Mouse (Mus musculus) telencephalon, adult 2 months (tissue): ENCODE data around the gene Adssl1.
A peak's percentile ranks its signal among the peaks of the same experiment; 100 is the strongest.

ENCODE experiments used
- DNase-seq: peaks from one replicate; pipeline ENCODE4 v3.0.0-alpha.2; 2011; ENCODE audit warnings: low read depth, low spot score

The Adssl1 gene

GRCm38 (mm10) chr12:112653157-112653824 is 33.4 kb downstream of the Adssl1 start:
- peak; percentile 64 for DNase-seq

- no peak for DNase-seq
Observed at GRCm38 (mm10) chr12:112654076-112654475, 34.2 kb downstream of the Adssl1 start.

- DNase-seq = no peak
Observed at GRCm38 (mm10) chr12:112658619-112659018, 38.8 kb downstream of the Adssl1 start.

GRCm38 (mm10) chr12:112659109-112659508 is 39.3 kb downstream of the Adssl1 start:
- no peak for DNase-seq

DNA sequence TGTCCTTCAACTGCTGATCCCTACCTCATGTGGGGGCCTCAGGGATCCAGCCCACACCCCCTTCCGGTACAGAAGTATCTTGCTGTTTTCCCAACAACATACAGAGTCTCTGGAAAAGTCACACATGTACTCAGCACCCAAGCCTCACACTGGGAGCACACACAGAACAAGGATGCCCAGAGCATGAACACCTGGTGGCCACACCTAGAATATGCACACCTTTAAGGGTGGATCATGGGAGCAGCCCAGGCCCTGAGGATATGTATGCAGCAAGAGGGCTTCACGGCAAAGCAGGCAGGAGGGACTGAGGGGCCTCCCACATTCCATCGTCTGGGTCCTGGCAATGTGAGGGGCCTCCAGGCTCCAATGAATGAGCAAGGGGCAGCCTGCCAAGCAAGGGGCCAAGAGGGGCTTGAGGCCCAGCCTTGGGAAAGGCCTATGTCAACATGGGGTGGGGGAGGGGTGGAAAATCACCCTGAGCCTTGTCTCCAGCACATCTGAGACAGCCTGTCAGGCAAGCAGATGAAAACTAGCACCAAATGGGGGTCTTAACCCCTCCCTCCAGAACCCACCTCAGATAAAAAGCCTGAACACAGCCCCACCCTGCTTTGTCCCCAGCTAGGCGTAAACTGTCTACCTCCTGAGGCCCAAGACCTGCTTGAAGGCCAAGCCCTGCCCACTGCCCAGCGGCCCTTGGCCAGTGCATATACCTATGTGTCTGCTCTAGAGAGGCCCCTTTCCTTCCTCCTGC is 40.9 kb downstream of the Adssl1 start:
- DNase-seq = no peak

GRCm38 (mm10) chr12:112661327-112661605 is 41.4 kb downstream of the Adssl1 start:
- DNase-seq = no peak

DNA sequence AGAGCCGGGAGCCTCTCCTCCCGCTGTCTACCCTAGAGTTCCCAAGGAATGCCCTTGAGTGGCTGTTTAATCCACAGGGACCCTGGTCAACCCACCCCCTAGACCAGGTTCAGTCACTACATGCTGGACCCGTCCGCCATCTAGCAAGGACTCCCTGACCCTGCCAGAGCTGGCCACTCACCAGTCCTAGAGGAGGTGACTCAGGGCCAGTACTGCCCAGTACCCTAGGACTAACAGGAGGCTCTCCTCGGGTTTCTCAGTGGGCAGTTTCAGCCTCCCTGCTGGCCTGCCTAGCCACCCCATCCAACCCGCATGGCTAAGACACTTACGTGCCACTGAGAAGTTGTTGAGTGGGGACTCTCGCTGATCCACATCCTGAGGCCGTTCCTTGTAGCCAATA is 42.0 kb downstream of the Adssl1 start:
- no peak for DNase-seq

DNA sequence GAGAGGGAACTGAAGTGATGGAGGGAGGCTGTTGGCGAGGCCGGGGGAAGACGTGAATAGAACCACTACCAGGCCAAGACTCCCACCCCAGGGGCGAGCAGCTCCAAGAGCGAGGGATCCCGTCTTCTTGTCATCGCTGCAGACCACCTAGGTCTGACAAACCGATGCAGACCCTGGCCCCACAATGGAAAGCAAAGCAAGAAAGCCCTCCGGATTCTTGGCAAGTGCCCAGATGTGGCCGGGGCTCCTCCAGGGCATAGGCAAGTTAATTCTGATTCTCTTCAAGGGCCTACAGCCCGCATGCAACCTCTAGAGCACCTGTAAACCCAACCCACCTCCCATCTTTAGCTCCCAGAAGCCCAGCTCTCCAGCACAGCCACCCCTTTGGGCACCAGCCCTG is 43.5 kb downstream of the Adssl1 start:
- no peak for DNase-seq

DNA sequence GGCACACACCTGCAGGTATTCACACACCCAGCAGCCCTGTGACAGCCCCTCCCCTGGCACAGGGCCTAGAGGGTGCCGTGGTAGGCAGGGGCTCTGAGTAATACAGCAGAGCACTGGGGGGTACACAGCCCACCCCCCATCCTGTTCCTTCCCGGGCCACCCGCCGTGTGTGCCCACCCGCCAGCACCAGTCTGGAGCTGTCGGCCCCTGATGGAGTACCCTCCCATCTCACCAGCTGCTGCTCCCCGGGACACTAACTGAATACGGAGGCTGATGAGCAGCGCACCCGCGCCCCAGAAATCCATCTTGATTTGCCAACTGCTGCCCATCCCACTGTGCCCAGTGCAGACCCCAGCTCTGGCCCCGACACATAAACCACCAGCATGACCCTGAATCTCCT is 43.9 kb downstream of the Adssl1 start:
- no peak for DNase-seq

GRCm38 (mm10) chr12:112664124-112664523 is 44.3 kb downstream of the Adssl1 start:
- no peak for DNase-seq

DNA sequence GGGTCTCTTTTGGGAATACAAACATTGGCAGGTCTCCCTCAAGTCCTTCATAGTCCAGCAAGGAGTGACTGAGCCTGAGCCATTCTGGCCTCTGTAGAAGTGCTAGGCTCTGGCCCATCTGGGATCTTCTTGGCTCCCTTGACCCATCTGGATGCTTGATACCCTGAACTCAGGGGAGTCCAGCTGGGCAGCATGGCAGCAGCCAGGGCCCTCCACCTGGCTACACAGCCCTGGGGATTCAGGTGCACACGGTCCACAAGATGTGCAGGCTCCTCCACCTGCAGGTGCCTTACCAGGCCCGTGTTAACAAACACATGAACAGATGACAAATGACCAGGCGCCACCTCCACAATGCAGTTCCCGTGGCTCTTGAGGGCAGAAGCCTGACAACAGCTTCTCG is 44.8 kb downstream of the Adssl1 start:
- no peak for DNase-seq

GRCm38 (mm10) chr12:112665445-112665844 is 45.6 kb downstream of the Adssl1 start:
- DNase-seq = peak; percentile 49

DNA sequence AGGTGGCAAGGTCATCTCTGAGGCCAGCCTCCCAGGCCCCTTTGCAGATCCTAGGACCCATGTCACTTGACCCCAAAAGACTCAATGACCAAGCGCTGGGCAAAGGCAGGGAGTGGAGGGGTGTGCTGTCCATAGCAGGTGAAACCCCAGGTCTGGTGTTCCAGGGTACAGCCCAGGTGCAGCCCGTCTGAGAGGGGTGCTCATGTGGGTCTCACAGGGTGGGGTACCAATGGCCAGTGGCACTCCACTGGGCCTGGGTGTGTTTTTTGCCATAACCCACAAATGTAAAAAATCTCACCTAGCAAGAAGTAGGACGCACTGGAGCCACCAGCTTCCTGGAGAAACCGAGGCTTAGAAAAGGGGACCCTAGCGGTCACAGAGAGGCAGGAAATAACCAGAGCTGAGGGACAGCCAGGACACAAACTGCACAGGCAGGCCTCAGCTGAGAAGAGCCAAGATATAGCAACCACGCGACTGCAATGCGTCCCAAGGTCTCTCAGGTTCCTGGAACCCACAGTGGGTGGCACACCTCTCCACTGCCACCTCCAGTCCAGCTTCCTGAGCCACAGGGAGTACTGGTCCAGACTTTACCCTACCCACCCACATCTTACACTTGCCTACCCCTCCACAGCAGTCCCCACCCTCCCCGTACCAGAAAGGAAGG is 46.2 kb downstream of the Adssl1 start:
- no peak for DNase-seq

- DNase-seq = no peak
Observed at GRCm38 (mm10) chr12:112667619-112668297, 47.9 kb downstream of the Adssl1 start.

DNA sequence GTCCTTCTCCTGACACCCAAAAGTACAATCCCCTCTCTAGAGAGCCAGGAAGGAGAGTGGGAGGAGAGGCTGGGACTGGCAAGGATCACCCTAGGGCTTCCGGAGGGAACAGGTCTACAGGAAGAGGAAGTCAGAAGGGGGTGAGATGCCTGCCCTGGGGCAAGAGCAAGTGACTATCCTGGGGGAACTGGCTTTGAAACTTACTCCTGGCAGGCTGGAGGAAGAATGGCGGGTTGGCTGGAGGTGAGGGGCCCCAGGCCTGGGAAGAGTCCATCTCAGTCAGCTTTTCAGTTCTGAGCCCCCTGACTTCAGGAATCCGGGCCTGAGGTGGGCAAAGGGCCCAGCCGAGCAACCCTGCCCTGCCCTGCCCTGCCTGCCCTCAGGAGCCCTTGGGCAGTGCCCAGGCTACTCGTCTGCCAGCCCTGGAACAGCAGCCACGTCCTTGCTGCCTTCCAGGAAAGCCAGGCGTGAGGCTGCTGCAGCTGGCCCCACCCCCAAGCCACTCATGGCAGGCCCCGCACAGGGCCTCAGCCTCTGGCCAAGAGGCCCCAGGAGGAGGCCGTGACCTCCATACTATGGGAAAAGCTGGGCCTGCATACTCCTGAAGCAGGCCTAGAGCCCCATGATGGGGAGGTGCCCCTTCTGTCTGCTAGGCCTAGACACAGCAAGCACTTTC is 51.0 kb downstream of the Adssl1 start:
- DNase-seq = no peak

GRCm38 (mm10) chr12:112671891-112672290 is 52.0 kb downstream of the Adssl1 start:
- no peak for DNase-seq

GRCm38 (mm10) chr12:112672744-112673575 is 53.1 kb downstream of the Adssl1 start:
- no peak for DNase-seq

DNA sequence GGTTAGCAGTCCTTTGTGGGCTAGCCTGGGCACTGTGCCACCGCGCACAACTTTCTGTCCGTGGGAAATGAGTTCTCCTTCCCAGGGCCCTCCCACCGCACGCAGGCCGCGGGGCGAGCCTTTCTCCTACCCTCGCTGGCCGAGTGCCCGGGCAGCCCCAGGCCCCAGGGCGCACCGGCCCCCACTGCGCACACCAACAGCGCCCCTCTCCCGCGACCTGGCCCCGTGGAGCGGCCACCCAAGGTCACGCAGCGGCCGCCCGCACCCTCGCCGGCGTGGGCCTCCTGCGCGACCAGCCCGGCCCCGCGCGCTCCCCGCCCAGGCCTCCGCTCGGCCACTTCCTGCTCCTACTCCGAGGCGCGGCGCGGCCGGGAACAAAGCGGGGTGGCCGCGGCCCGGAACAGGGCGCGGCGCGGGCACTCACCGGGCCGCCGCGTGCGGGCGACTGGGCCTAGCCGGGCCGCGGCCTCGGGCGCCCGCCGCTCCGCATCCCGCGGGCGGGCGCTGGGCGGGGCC is 53.8 kb downstream of the Adssl1 start:
- no peak for DNase-seq

DNA sequence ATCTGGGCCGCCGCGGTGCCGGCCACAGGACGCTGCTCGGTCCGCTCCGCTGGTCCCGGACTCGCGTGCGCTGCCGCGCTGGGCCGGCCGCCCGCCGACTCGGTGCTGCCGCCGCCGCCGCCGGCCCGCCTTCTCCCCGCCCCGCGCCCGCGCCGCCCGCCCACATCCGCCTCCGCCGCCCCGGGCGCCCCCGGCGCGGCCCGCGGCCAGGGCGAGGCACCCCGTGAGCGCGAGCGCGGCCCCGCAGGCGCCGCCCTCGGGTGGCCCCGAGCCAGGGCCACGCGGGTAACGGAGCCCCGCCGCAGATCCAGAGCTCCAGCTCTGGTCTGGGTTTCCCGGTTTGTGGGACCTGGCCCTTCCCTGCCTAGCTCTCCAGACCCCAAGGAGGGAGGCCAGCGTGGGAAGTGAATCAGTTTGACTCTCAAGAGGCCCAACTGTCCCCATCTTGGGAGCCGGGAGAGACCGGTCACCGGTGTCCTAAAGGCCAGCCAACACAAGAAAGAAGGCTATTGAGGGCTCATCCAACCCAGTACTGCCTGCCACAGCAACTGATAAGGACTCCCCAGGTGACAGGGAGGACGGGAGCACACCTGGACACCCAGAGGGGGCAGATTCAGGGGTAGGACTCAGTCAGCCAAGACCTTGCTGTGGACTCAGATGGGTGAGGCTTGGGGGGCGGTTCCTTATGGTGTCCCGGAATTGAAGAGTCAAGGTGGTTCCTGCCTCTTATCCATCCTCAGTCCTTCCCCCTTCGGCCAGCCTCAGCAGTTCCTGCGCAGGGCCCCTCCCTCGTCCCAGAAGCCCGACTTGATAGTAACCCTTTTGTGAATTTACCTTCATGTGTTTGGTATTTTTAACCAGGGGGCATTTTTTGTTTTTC is 54.5 kb downstream of the Adssl1 start, which contains the start of gene Akt1:
TSS of gene Akt1 (minus strand) at position 753 of the 880 bp plus-strand sequence.
- no peak for DNase-seq
